Mouse (Mus musculus) retina, postnatal 7 days (tissue): ENCODE data around the gene Itga5.
A peak's percentile ranks its signal among the peaks of the same experiment; 100 is the strongest.

Experiments
- DNase-seq: peaks from one replicate; pipeline ENCODE4 v3.0.0-alpha.2; 2012; ENCODE audit warnings: low read depth, low spot score

Itga5 gene

GRCm38 (mm10) chr15:103365471-103366375, 840 bp downstream of the Itga5 start:
- no peak for DNase-seq

GRCm38 (mm10) chr15:103364761-103365160, 1.8 kb downstream of the Itga5 start:
- no peak for DNase-seq

DNA sequence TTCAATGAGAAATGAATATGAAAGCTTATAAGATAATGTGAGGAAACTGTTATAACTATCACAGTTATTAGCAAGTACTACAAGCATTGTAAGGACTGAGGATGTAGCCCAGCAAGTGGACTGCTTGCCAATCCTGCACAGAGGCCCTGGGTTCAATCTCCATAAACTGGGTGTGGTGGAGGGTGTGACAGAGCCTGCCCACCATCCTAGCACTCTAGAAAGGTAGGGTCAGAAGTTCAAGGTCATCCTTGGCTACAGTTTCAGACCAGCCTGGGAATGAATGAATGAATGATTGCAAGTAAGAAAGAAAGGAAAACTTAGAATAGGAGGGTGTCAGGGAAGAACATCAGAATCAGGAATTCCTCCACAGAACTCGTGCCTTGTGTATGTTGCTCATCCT, 2.8 kb downstream of the Itga5 start:
- DNase-seq: no peak

- no peak for DNase-seq
Observed at GRCm38 (mm10) chr15:103362950-103363349, 3.6 kb downstream of the Itga5 start.

DNA sequence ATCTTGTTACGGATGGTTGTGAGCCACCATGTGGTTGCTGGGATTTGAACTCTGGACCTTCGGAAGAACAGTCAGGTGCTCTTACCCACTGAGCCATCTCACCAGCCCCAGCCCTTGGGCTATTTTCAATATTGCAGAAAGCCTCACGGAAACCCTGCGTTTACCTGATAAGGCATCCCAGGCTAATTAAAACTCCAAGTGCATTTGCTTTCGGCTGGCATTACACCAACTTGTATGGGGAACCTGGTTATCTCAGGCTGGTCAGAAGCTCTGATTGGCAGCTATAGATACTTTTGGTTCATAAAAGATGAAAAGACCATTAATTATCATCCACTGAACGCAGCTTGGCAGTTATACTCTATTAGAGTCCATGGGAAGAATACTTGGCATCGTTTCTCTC, 4.2 kb downstream of the Itga5 start:
- no peak for DNase-seq

GRCm38 (mm10) chr15:103361269-103361668, 5.3 kb downstream of the Itga5 start:
- DNase-seq: no peak

GRCm38 (mm10) chr15:103359869-103360602, 6.5 kb downstream of the Itga5 start:
- DNase-seq: no peak

- DNase-seq: no peak
Observed at GRCm38 (mm10) chr15:103359122-103359510, 7.4 kb downstream of the Itga5 start.

DNA sequence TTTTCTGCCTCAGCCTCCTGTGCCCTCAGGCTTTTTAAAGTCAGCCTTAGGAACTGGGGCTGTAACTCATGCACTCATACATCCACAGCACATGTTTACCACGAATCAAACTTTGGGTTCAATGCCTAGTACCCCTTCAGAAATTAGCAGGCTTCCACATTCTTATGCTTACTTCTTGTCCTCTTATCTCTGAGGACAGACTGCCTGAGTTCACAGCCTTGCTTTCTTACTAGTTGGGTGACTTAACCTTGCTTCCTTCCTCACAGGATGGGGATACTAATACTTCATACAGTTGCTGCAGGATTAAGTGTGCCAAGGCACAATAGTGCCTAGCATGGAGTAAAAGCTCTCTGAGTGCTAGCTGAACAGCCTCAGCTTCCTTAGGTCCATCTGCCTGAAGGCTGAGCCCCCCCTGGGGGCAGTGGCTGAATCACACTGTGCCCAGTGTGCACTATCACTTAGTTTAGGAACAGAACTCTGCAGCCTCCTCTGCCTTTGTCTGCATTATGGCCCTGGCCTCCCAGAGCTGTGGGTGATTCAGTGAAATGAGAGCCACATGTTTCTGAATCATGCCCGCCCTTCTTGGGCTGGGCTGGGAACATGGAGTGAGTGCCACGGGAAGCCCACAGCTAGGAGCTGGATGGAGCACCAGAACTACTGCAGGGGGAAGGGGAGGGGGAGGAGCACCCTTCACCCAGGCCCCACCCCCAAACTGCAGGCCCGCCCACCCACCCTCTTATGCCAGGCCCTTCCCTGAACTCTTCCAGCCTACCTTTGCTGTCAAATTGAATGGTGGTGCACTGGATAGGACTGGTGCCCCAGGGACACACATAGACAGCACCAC, 8.1 kb downstream of the Itga5 start:
- no peak for DNase-seq

- no peak for DNase-seq
Observed at GRCm38 (mm10) chr15:103357817-103358216, 8.7 kb downstream of the Itga5 start.

GRCm38 (mm10) chr15:103356130-103356529, 10.4 kb downstream of the Itga5 start:
- DNase-seq: no peak

- no peak for DNase-seq
Observed at GRCm38 (mm10) chr15:103355420-103355819, 11.1 kb downstream of the Itga5 start.

DNA sequence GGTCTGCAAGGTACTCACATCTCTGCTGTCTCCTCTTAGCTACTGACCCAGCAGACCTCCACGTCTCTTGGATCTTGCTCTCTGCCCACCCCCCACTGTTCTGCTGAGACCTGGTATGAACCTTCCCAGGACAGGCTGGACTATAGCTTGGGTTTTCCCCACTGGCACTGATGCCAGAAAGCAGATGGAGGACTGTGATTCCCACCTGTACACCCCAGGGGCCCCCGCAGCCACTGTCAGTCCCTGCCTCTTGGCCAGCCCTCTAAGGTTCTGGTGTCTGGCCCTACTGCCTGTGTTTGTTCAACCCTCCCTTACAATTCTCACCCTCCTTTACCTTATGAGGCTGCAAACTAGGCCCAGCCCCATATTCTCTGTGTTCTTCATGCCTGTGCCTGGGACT, 11.9 kb downstream of the Itga5 start:
- DNase-seq: no peak

GRCm38 (mm10) chr15:103353511-103354256, 12.9 kb downstream of the Itga5 start:
- DNase-seq: no peak

DNA sequence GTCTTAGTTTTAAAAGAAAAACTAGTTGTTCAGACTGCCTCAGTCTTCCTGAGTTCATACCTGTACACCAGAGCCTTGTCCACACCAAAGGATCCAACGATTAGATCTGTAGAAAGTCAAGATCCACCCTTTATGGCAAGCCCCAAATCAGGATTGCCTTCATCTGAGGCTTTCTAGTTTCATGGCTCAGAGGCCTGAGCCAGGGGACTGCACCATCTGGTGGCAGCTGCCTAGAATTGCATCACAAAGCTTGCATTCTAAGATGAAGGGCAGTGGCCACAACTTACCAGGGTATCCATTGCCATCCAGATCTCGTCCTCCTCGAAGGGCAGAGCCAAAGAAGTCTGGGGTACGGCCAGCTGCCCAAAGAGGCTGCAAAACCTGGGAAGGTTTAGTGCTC, 13.7 kb downstream of the Itga5 start:
- DNase-seq: peak; percentile 57

DNA sequence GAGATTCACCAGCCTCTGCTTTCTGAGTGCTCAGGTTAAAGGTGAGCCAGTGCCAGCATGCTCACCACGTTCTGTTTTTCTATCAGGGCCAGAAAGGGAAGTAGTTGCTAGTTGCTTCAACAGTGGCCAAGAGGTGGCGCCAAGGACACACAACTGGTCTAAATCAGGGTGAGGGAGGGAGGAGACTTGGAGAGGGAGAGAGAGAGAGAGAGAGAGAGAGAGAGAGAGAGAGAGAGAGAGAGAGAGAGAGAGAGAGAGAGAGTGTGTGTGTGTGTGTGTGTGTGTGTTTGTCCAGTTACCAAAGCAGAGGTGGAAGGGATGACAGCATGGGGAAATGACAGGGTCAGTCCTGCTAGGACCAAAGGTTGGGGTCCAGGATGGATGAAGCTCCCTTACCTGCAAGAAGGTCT, 19.3 kb downstream of the Itga5 start:
- DNase-seq: peak; percentile 74

- DNase-seq: no peak
Observed at GRCm38 (mm10) chr15:103345789-103346188, 20.8 kb downstream of the Itga5 start.

DNA sequence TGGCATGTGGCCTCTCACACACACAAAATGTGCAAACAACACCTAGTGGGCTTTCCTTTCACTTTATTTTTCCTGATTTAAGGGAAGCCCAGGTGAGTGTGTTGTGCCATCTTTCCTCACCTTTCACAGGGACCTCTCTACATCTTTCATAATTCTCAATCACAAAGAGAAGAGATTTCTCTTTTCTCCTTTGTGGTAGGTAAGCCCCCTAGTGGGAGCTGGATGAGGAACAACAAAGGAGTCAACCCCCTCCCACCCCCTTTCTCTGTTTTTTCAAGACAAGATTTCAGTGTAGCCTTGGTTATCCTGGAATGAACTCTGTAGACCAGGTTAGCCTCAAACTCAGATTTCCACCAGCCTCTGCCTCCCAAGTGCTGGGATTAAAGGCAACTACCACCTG, 23.0 kb downstream of the Itga5 start:
- no peak for DNase-seq

GRCm38 (mm10) chr15:103343008-103343407, 23.6 kb downstream of the Itga5 start:
- DNase-seq: no peak

DNA sequence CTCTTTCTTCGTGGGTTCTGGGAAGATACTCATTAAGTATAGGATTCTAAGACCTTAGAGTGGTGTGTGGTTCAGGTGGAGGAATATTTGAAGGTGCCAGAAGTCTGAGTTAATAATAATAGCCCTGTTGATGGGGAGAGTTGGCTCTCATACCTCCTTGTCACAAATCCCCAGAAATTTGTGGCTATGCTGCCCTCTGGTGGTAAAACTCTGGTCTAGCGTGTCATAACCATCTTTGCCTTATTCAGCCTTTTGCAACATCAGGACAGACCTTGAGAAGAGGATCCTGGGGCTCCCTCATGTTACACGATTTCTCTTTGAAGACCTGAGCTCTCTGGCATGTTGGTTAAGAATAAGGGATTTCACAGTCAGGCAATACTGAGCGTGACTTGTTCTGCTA, 24.1 kb downstream of the Itga5 start:
- peak; percentile 87 for DNase-seq

DNA sequence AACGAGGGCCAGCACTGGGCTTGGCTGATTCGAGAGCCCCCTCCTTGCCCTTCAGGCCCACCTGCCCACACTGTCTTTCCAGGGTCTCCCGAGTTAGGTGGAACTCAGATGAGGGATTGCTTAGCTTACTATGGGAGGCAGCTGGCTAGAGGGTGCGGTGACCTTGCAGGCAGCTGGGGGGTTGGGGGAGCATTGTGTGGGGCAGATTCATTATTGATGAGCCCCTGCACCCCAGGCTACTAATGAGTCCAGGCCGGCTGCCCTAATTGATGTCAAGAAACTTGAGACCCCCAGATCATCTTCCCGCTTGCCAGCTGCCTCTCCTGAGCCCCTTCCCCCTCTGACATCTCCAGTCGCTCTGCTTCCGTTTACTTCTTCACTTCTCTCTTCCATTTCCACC, 25.0 kb downstream of the Itga5 start:
- DNase-seq: no peak
